Mouse (Mus musculus) hindbrain, embryonic 12.5 days (tissue): Measurements from ENCODE around the gene Hipk1. TPM values are rescaled to one million over a fixed set of nuclear protein-coding genes. Genes with fewer than 3 reads are reported as not detected.

Experiments
- polyA plus RNA-seq: library from polyadenylated mRNA; unstranded; fragments of >200 nt; fragmentation: Nextera tagmentation; extraction: Ambion mirVana; gene quantifications from 2 replicates; pipeline ENCODE4 v1.2.1, GENCODE M21; 2016

Hipk1 gene
- polyA plus RNA-seq, 1 experiment from 2014 or later = 16.5 TPM

Other genes with a start within 250 kb of the Hipk1 start
- gene Syt6, start 216.3 kb downstream of the Hipk1 start, polyA plus RNA-seq = 4.7 and 6.8 TPM in 2 replicates
- not detected in 2 replicates for gene Atg4a-ps, start 145.5 kb downstream of the Hipk1 start, polyA plus RNA-seq
- 16.9 and 18.3 TPM in 2 replicates for gene Olfml3, start 53.6 kb downstream of the Hipk1 start, polyA plus RNA-seq
- gene Gm10964, start 52.2 kb downstream of the Hipk1 start, polyA plus RNA-seq = not detected in 2 replicates
- gene Dclre1b, start 17.9 kb upstream of the Hipk1 start, polyA plus RNA-seq = 22.1 and 24.0 TPM in 2 replicates
- gene Ap4b1, start 18.0 kb upstream of the Hipk1 start, polyA plus RNA-seq = 24.6 and 26.1 TPM in 2 replicates
- 0.23 and 0.42 TPM in 2 replicates for gene Gm43064, start 18.0 kb upstream of the Hipk1 start, polyA plus RNA-seq
- gene Bcl2l15, start 41.0 kb upstream of the Hipk1 start, polyA plus RNA-seq = 0.52 TPM in 1 of 2 replicates, not detected in the other
- 0.27 and 0.51 TPM in 2 replicates for gene Ptpn22, start 68.2 kb upstream of the Hipk1 start, polyA plus RNA-seq
- 23.8 and 27.6 TPM in 2 replicates for gene Rsbn1, start 122.6 kb upstream of the Hipk1 start, polyA plus RNA-seq
- gene Phtf1, start 176.5 kb upstream of the Hipk1 start, polyA plus RNA-seq = 48.9 and 49.9 TPM in 2 replicates